Mouse (Mus musculus): Measurements from ENCODE around the gene Adprhl2. TPM values are rescaled to one million over a fixed set of nuclear protein-coding genes. Genes with fewer than 3 reads are reported as not detected.

Gene Adprhl2
- total and polyA plus RNA-seq, 3 experiments, result 8.7 to 87.0 (median 23.2) TPM

GRCm38 (mm10) chr4:126281706-126282105 is 39.8 kb downstream of the Adprhl2 start:
- peaks cover 9% of the 10 kb centered on the region for H3K4me1 ChIP-seq (ENCODE audit: insufficient read depth, low read depth, low read length)
- no peak overlapping the region for H3K4me3 ChIP-seq (ENCODE audit: low read depth, low read length)
- ATAC-seq (ENCODE audit: extremely low read depth, insufficient number of reproducible peaks, low FRiP score, poor library complexity, severe bottlenecking) (no peak), DNase-seq (ENCODE audit: low spot score) (no peak)
- TF ChIP-seq CTCF (IDR thresholded peaks at IDR 0.05; ENCODE audit: low read depth, low read length) (no peak), TAL1 (conservative IDR thresholded peaks at IDR 0.05; ENCODE audit: low read depth, low read length) (no peak), GATA1 (IDR thresholded peaks at IDR 0.05; ENCODE audit: borderline replicate concordance, low read length) (no peak), GATA2 (IDR thresholded peaks at IDR 0.05; ENCODE audit: borderline replicate concordance, low read depth, low read length) (no peak), POLR2AphosphoS5 (IDR thresholded peaks at IDR 0.05; ENCODE audit: insufficient replicate concordance, low read depth, low read length) (no peak)
- H3K36me3 ChIP-seq (replicated peaks), result peaks cover 3% of the 10 kb centered on the region
- H3K27me3 ChIP-seq (ENCODE audit: insufficient read depth, low read length), result peaks cover 28% of the 10 kb centered on the region
- no peaks in the 10 kb centered on the region for H3K9me3 ChIP-seq (replicated peaks)

GRCm38 (mm10) chr4:126278961-126279360 is 42.5 kb downstream of the Adprhl2 start:
- no peak for DNase-seq (ENCODE audit: low spot score)
- Histone ChIP-seq H3K4me1 (ENCODE audit: insufficient read depth, low read depth, low read length) (peaks cover 9% of the 10 kb centered on the region), H3K9me3 (replicated peaks) (no peaks in the 10 kb centered on the region), H3K27me3 (ENCODE audit: insufficient read depth, low read length) (peaks cover 15% of the 10 kb centered on the region), H3K4me3 (ENCODE audit: low read depth, low read length) (no peak overlapping the region), H3K36me3 (replicated peaks) (peaks cover 23% of the 10 kb centered on the region)
- TF ChIP-seq CTCF (IDR thresholded peaks at IDR 0.05; ENCODE audit: low read depth, low read length) (no peak), TAL1 (conservative IDR thresholded peaks at IDR 0.05; ENCODE audit: low read depth, low read length) (no peak), GATA1 (IDR thresholded peaks at IDR 0.05; ENCODE audit: borderline replicate concordance, low read length) (no peak), GATA2 (IDR thresholded peaks at IDR 0.05; ENCODE audit: borderline replicate concordance, low read depth, low read length) (no peak)
- no peak for ATAC-seq (ENCODE audit: extremely low read depth, insufficient number of reproducible peaks, low FRiP score, poor library complexity, severe bottlenecking)

GRCm38 (mm10) chr4:126278565-126278915 is 43.0 kb downstream of the Adprhl2 start:
- Histone ChIP-seq H3K4me1 (ENCODE audit: insufficient read depth, low read depth, low read length) (peaks cover 9% of the 10 kb centered on the region), H3K27me3 (ENCODE audit: insufficient read depth, low read length) (peaks cover 11% of the 10 kb centered on the region), H3K36me3 (replicated peaks) (peaks cover 27% of the 10 kb centered on the region), H3K4me3 (ENCODE audit: low read depth, low read length) (no peak overlapping the region), H3K9me3 (replicated peaks) (no peaks in the 10 kb centered on the region)
- DNase-seq (ENCODE audit: low spot score), result no peak
- TF ChIP-seq GATA2 (IDR thresholded peaks at IDR 0.05; ENCODE audit: borderline replicate concordance, low read depth, low read length) (no peak), POLR2AphosphoS5 (IDR thresholded peaks at IDR 0.05; ENCODE audit: insufficient replicate concordance, low read depth, low read length) (no peak), GATA1 (IDR thresholded peaks at IDR 0.05; ENCODE audit: borderline replicate concordance, low read length) (no peak), CTCF (IDR thresholded peaks at IDR 0.05; ENCODE audit: low read depth, low read length) (no peak), TAL1 (conservative IDR thresholded peaks at IDR 0.05; ENCODE audit: low read depth, low read length) (no peak)
- no peak for ATAC-seq (ENCODE audit: extremely low read depth, insufficient number of reproducible peaks, low FRiP score, poor library complexity, severe bottlenecking)

GRCm38 (mm10) chr4:126277906-126278564 is 43.5 kb downstream of the Adprhl2 start:
- ATAC-seq (ENCODE audit: extremely low read depth, insufficient number of reproducible peaks, low FRiP score, poor library complexity, severe bottlenecking) (peak; percentile 45; the same call in 1 of the 2 replicates), DNase-seq (ENCODE audit: low spot score) (peak; percentile 62)
- Histone ChIP-seq H3K27me3 (ENCODE audit: insufficient read depth, low read length) (peaks cover 6% of the 10 kb centered on the region), H3K36me3 (replicated peaks) (peaks cover 32% of the 10 kb centered on the region), H3K4me1 (ENCODE audit: insufficient read depth, low read depth, low read length) (peaks cover 7% of the 10 kb centered on the region), H3K9me3 (replicated peaks) (no peaks in the 10 kb centered on the region), H3K4me3 (ENCODE audit: low read depth, low read length) (no peak overlapping the region)
- TF ChIP-seq CTCF (IDR thresholded peaks at IDR 0.05; ENCODE audit: low read depth, low read length) (peak; percentile 10; the same call in 1 of the 2 replicates), GATA1 (IDR thresholded peaks at IDR 0.05; ENCODE audit: borderline replicate concordance, low read length) (no peak), TAL1 (conservative IDR thresholded peaks at IDR 0.05; ENCODE audit: low read depth, low read length) (no peak)

- Histone ChIP-seq H3K4me3 (ENCODE audit: low read depth, low read length) (no peak overlapping the region), H3K4me1 (ENCODE audit: insufficient read depth, low read depth, low read length) (peaks cover 7% of the 10 kb centered on the region), H3K36me3 (replicated peaks) (peaks cover 50% of the 10 kb centered on the region), H3K27me3 (ENCODE audit: insufficient read depth, low read length) (no peaks in the 10 kb centered on the region; the same call in none of the 2 replicates), H3K9me3 (replicated peaks) (no peaks in the 10 kb centered on the region)
- ATAC-seq (ENCODE audit: extremely low read depth, insufficient number of reproducible peaks, low FRiP score, poor library complexity, severe bottlenecking) (no peak), DNase-seq (ENCODE audit: low spot score) (no peak)
- TF ChIP-seq CTCF (IDR thresholded peaks at IDR 0.05; ENCODE audit: low read depth, low read length) (no peak), GATA2 (IDR thresholded peaks at IDR 0.05; ENCODE audit: borderline replicate concordance, low read depth, low read length) (no peak), TAL1 (conservative IDR thresholded peaks at IDR 0.05; ENCODE audit: low read depth, low read length) (no peak), GATA1 (IDR thresholded peaks at IDR 0.05; ENCODE audit: borderline replicate concordance, low read length) (no peak), POLR2AphosphoS5 (IDR thresholded peaks at IDR 0.05; ENCODE audit: insufficient replicate concordance, low read depth, low read length) (no peak)
Observed at GRCm38 (mm10) chr4:126275681-126276131, 45.8 kb downstream of the Adprhl2 start.

- DNase-seq (ENCODE audit: low spot score) (no peak), ATAC-seq (ENCODE audit: extremely low read depth, insufficient number of reproducible peaks, low FRiP score, poor library complexity, severe bottlenecking) (no peak)
- H3K36me3 ChIP-seq (replicated peaks), result peaks cover 55% of the 10 kb centered on the region
- TF ChIP-seq POLR2AphosphoS5 (IDR thresholded peaks at IDR 0.05; ENCODE audit: insufficient replicate concordance, low read depth, low read length), result no peak
- TF ChIP-seq TAL1 (conservative IDR thresholded peaks at IDR 0.05; ENCODE audit: low read depth, low read length), result no peak
- no peak for TF ChIP-seq GATA1 (IDR thresholded peaks at IDR 0.05; ENCODE audit: borderline replicate concordance, low read length)
- no peak for TF ChIP-seq CTCF (IDR thresholded peaks at IDR 0.05; ENCODE audit: low read depth, low read length)
- no peak for TF ChIP-seq GATA2 (IDR thresholded peaks at IDR 0.05; ENCODE audit: borderline replicate concordance, low read depth, low read length)
- no peak overlapping the region for H3K4me3 ChIP-seq (ENCODE audit: low read depth, low read length)
- H3K9me3 ChIP-seq (replicated peaks), result no peaks in the 10 kb centered on the region
- H3K4me1 ChIP-seq (ENCODE audit: insufficient read depth, low read depth, low read length), result peaks cover 7% of the 10 kb centered on the region
- no peaks in the 10 kb centered on the region; the same call in 1 of the 2 replicates for H3K27me3 ChIP-seq (ENCODE audit: insufficient read depth, low read length)
Observed at GRCm38 (mm10) chr4:126275081-126275480, 46.4 kb downstream of the Adprhl2 start.

Measured in G1E (cell line).